Mouse (Mus musculus): ENCODE data around the gene Zfp710. TPM values are rescaled to one million over a fixed set of nuclear protein-coding genes. Genes with fewer than 3 reads are reported as not detected.

Zfp710 gene
- total and polyA plus RNA-seq, 2 experiments from 2014 or later = 10.7 to 33.6 TPM

DNA sequence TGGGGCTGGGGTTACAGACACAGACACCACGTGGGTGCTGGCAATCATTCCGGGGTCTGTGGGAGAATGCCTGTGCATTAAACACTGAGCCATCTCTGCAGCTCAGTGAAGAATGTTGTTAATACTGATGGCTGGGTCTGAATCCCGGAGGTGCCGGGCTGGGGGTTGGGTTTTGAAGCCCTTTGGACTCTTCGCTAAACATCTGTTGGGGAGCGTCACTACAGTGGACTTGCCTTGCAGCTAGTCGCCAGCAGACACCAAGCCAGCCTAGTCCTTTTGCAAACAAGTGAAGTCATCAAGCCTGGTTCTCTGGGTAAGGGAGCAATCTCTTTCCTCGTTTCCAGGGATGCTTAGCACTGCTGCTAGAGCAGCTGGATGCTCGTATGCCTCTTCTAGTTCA, 63.6 kb downstream of the Zfp710 start:
- H3K27me3 ChIP-seq (ENCODE audit: insufficient read depth, low read length) = no peaks in the 10 kb centered on the region
- no peak overlapping the region for H3K4me3 ChIP-seq (ENCODE audit: low read depth, low read length)
- WGBS = 74% methylated on average over 9 of the region's 9 CpGs
- H3K9me3 ChIP-seq (ENCODE audit: low read length) = no peaks in the 10 kb centered on the region
- DNase-seq (ENCODE audit: low spot score) = no peak
- no peak for ATAC-seq (ENCODE audit: low FRiP score)
- no peaks in the 10 kb centered on the region for H3K4me1 ChIP-seq (ENCODE audit: insufficient read depth, low read length)
- peaks cover 42% of the 10 kb centered on the region for H3K36me3 ChIP-seq (ENCODE audit: insufficient read depth, low read length)
- no peak overlapping the region for H3K27ac ChIP-seq (ENCODE audit: low read depth, low read length)
- TF ChIP-seq CTCF (IDR thresholded peaks at IDR 0.05) = no peak
- H3K9ac ChIP-seq (replicated peaks; ENCODE audit: low read length, poor library complexity, severe bottlenecking) = no peak overlapping the region
- H3K4me2 ChIP-seq (ENCODE audit: low read depth, low read length, poor library complexity, severe bottlenecking) = no peak overlapping the region

DNA sequence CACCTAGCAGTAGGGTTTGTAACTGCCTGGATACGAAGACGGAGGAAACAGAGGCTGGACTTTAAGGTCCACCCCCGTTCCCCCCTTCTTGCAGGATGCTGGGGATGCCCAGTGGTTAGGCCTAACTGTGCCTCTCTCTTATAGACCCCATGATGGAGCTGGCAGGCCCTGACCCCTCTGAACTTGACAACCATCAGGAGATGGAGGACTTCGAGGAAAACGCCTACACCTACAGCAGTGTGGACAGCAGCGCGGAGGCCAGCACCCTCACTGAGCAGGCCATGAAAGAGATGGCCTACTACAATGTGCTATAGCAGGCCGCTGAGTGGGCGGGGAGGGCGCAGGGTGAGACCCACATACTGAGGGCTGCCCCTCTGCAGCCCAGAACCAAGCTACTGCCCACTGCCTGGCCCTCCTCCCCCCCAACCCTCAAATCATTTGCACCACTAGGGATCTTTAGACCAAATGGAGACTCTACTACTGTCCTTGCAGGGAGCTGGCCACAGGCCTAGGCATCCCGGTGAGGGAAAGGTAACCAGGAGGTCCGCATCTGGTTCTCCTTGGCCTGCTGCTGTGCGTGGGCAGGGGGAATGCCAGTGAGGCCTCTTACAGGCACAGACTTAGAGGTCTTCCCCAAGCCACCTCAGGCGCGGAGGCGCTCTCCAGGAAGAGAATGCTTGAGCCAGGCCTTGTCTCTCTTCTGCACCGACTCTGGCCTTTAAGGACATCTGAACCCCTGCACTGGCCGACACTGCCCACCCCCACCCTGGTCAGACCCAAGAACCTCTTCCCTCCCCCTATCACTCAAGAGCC, 65.8 kb downstream of the Zfp710 start:
- WGBS = 88% methylated on average over 18 of the region's 18 CpGs
- H3K27ac ChIP-seq (ENCODE audit: low read depth, low read length) = no peak overlapping the region
- TF ChIP-seq CTCF (IDR thresholded peaks at IDR 0.05) = no peak
- ATAC-seq (ENCODE audit: low FRiP score) = no peak
- H3K9me3 ChIP-seq (ENCODE audit: low read length) = no peaks in the 10 kb centered on the region
- no peak overlapping the region for H3K9ac ChIP-seq (replicated peaks; ENCODE audit: low read length, poor library complexity, severe bottlenecking)
- H3K4me2 ChIP-seq (ENCODE audit: low read depth, low read length, poor library complexity, severe bottlenecking) = no peak overlapping the region
- no peaks in the 10 kb centered on the region for H3K27me3 ChIP-seq (ENCODE audit: insufficient read depth, low read length)
- DNase-seq (ENCODE audit: low spot score) = no peak
- no peak overlapping the region for H3K4me3 ChIP-seq (ENCODE audit: low read depth, low read length)
- peaks cover 56% of the 10 kb centered on the region for H3K36me3 ChIP-seq (ENCODE audit: insufficient read depth, low read length)
- H3K4me1 ChIP-seq (ENCODE audit: insufficient read depth, low read length) = no peaks in the 10 kb centered on the region

DNA sequence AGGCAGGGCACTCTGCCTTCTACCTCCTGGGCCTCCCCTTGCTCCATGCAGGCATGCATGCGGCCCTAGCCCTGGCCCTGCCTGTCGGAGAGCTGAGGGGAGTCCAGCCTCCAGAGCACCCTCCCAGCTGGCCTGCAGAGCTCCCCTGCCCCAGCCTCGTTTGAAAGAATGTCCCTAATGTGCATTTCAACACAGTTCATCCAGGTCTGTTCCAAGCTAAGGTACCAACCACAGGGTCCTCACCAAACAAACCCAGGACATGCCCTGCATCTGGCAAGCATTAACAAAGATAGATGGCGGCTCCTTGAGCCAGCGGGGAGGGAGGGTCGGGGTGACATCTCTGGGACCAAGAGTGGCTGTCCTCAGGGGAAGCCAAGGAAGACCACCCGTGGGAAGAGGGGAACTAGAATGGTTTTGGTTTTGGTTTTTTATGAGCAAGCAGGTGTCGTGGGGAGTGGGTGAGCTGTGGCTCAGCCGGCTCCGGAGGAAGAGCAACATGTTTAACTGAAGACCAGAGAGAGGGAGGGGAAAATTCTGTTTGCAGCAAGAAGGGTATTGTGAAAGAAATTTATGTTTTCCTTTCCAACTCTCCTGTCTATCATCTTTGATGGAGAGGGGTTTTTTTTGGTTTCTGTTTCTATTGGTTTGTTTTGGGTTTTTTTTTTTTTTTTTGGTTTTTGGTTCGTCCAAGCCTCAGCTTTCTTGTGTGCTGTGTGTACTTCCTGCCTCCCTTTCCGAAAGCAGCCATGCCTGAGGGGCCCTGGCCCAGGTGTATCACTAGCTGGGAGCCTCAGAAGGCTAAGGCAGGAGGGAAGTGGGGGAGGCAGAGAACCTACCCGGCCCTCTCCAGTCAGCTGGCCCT, 66.6 kb downstream of the Zfp710 start:
- Histone ChIP-seq H3K27ac (ENCODE audit: low read depth, low read length) (no peak overlapping the region), H3K4me1 (ENCODE audit: insufficient read depth, low read length) (no peaks in the 10 kb centered on the region), H3K4me3 (ENCODE audit: low read depth, low read length) (no peak overlapping the region), H3K27me3 (ENCODE audit: insufficient read depth, low read length) (no peaks in the 10 kb centered on the region), H3K9ac (replicated peaks; ENCODE audit: low read length, poor library complexity, severe bottlenecking) (0 out of 2 replicates have a peak overlapping the region, but pooled peaks have one; percentile 29), H3K9me3 (ENCODE audit: low read length) (no peaks in the 10 kb centered on the region), H3K36me3 (ENCODE audit: insufficient read depth, low read length) (peaks cover 61% of the 10 kb centered on the region), H3K4me2 (ENCODE audit: low read depth, low read length, poor library complexity, severe bottlenecking) (no peak overlapping the region)
- 65% methylated on average over 13 of the region's 13 CpGs for WGBS
- no peak for TF ChIP-seq CTCF (IDR thresholded peaks at IDR 0.05)
- no peak for DNase-seq (ENCODE audit: low spot score)
- ATAC-seq (ENCODE audit: low FRiP score) = no peak

DNA sequence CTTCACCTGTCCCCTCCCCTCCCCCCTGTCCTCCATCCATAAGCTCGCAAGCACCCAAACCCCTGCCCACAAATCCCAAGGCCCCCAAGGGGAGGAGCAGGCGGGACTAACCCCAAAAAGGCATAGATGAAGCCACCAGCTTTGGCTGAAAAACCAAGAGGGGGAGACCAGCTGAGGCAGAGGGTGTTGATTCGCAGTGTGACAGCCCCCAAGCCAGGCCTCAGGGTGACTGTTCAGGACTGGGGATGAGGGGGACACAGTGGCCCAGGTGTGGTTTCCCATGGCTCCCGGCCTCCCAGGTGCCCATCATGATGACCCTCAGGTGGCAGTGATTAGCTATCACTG, 67.2 kb downstream of the Zfp710 start:
- Histone ChIP-seq H3K9me3 (ENCODE audit: low read length) (no peaks in the 10 kb centered on the region), H3K4me2 (ENCODE audit: low read depth, low read length, poor library complexity, severe bottlenecking) (no peak overlapping the region), H3K9ac (replicated peaks; ENCODE audit: low read length, poor library complexity, severe bottlenecking) (0 out of 2 replicates have a peak overlapping the region, but pooled peaks have one; percentile 29), H3K4me3 (ENCODE audit: low read depth, low read length) (no peak overlapping the region), H3K4me1 (ENCODE audit: insufficient read depth, low read length) (no peaks in the 10 kb centered on the region), H3K27me3 (ENCODE audit: insufficient read depth, low read length) (no peaks in the 10 kb centered on the region), H3K36me3 (ENCODE audit: insufficient read depth, low read length) (peaks cover 63% of the 10 kb centered on the region), H3K27ac (ENCODE audit: low read depth, low read length) (0 out of 2 replicates have a peak overlapping the region, but pooled peaks have one; percentile 7)
- DNase-seq (ENCODE audit: low spot score) (no peak), ATAC-seq (ENCODE audit: low FRiP score) (no peak)
- 89% methylated on average over 4 of the region's 4 CpGs for WGBS
- no peak for TF ChIP-seq CTCF (IDR thresholded peaks at IDR 0.05)

DNA sequence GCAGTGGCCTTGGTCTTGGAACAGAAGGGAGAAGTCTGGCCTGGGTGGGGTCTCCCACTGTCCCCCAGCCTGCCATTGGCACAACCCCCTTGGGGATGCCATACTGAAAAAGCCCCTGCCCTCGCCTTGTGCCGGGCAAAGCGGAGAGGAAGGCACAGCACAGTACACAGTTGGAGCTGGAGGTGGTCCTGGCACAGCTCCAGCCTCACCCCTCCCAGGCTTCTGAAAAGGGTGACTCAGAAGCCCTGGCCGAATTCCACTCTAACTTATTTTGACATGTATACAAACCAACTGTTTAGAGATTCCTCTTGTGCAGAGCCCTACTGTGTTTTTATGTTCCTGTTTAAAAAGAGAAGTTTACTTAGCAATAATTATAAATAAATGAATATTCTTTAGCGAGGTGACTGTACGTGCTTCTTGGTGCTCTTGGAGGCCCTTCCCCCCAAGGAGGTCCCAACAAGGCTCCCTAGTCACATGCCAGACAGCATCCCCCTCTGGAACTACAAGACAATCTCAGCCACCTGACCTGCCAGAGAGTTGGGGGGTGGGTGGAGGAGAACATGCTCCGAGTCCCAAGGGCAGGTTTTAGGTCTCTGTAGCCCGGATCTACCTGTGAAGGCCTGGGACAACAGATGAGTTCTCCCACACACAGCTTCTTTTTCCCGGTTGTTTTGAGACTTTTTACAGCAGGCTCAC, 67.9 kb downstream of the Zfp710 start:
- ATAC-seq (ENCODE audit: low FRiP score) (0 out of 2 replicates have a peak, but pooled peaks have one; percentile 18), DNase-seq (ENCODE audit: low spot score) (peak; percentile 52)

More for the DNA sequence above, 67.9 kb downstream of the Zfp710 start:
- no peak for TF ChIP-seq CTCF (IDR thresholded peaks at IDR 0.05)
- H3K36me3 ChIP-seq (ENCODE audit: insufficient read depth, low read length) = peaks cover 67% of the 10 kb centered on the region
- H3K9ac ChIP-seq (replicated peaks; ENCODE audit: low read length, poor library complexity, severe bottlenecking) = no peak overlapping the region
- no peak overlapping the region for H3K4me2 ChIP-seq (ENCODE audit: low read depth, low read length, poor library complexity, severe bottlenecking)
- no peaks in the 10 kb centered on the region for H3K4me1 ChIP-seq (ENCODE audit: insufficient read depth, low read length)
- no peaks in the 10 kb centered on the region for H3K27me3 ChIP-seq (ENCODE audit: insufficient read depth, low read length)
- WGBS = 64% methylated on average over 9 of the region's 9 CpGs
- H3K9me3 ChIP-seq (ENCODE audit: low read length) = no peaks in the 10 kb centered on the region
- 0 out of 2 replicates have a peak overlapping the region, but pooled peaks have one; percentile 7 for H3K27ac ChIP-seq (ENCODE audit: low read depth, low read length)
- H3K4me3 ChIP-seq (ENCODE audit: low read depth, low read length) = no peak overlapping the region
